ENCODE assay signal across 17 mouse cellular contexts in genomic region chr17:58268058-58268457, GRCm38 (mm10).
DNase-seq lines count a peak whose midpoint lies in the region; ATAC-seq and TF ChIP-seq lines count a peak whose summit lies in the region.
"Had no signal": no experiment of that assay in that cellular context is flagged by ENCODE, and none has a peak within 500 bp of the region (broad histone marks: within the 10 kb centered on the region; RNA-seq: fewer than 3 reads in every experiment).

No protein-coding gene starts in this region.

- DNase-seq in Patski (ENCODE audit: low read depth, low spot score): peak; percentile 35
- DNase-seq: adrenal gland, adult 2 months; adrenal gland, adult 8-10 months; adrenal gland, postnatal 10 days; adrenal gland, postnatal 14 days; adrenal gland, postnatal 25 days; adrenal gland, postnatal 36 days; B cell, adult 2 months; cerebellum, adult 11 months; cerebellum, adult 11-12 months; cerebellum, adult 18-20 months; cerebellum, adult 2 months; cerebellum, adult 8-10 months had no signal

- POLR2A ChIA-PET in Patski (lab: Charles Lee): no interaction called here

- TF ChIP-seq CTCF in Patski (IDR thresholded peaks at IDR 0.05): no peak

- in situ Hi-C loops in Patski (cut with MboI; ENCODE audit: low pct_unique_long_range_greater_than_20kb): no loop called here

- CTCF ChIA-PET in Patski (lab: Charles Lee): no interaction called here

- peak; percentile 91 for ATAC-seq in Patski
- ATAC-seq in granulocyte monocyte progenitor cell, adult 5-6 weeks (replicated peaks; ENCODE audit: poor library complexity, severe bottlenecking): no peak
- ATAC-seq: activated CD4-positive, CD25-positive, alpha-beta regulatory T cell, adult 4 months; CD4-positive, CD25-positive, alpha-beta regulatory T cell, adult 4 months had no signal

- H3K27me3 ChIP-seq in Patski: no peaks in the 10 kb centered on the region
- H3K27me3 ChIP-seq: CH12.LX had no signal
